20 mouse cellular contexts compared by ENCODE assay signal in the genomic region with DNA sequence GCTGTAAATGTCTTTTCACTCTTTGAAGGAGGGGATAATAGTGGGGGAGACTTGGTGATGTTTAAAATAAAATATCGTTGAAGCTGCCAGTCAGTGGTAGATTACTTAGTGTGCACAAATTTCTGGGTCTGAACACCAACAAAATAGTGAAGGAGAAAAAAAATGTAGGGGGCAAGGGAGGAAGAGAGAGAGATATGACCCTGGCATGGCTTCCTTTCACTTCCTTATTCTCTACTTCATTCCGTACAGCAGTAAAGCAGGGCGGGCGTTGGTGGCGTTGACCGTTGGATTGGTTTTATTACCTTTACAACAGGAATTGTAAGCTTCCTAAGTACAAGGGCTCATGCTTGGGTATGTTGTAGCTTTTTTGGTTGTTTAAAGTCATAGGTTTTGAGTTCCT. TPM values are rescaled to one million over a fixed set of nuclear protein-coding genes. Genes with fewer than 3 reads are reported as not detected.
A peak's percentile ranks its signal among the peaks of the same experiment; 100 is the strongest.
DNase-seq lines count a peak whose midpoint lies in the region; ATAC-seq and TF ChIP-seq lines count a peak whose summit lies in the region.
"Had no signal": no experiment of that assay in that cellular context is flagged by ENCODE, and none has a peak within 500 bp of the region (broad histone marks: within the 10 kb centered on the region; RNA-seq: fewer than 3 reads in every experiment).

No protein-coding gene starts in this region.

- dilution Hi-C loops in CH12.LX (cut with MboI; ENCODE audit: extremely low pct_ligation_motif_present, extremely low pct_unique_long_range_greater_than_20kb, low sequenced_read_pairs): no loop called here

- TF ChIP-seq CTCF in left cerebral cortex, adult 2 months (IDR thresholded peaks at IDR 0.05): no peak
- no peak for TF ChIP-seq CTCF in CH12.LX (conservative IDR thresholded peaks at IDR 0.05 in 1 of 2, IDR thresholded peaks at IDR 0.05 in 1 of 2; ENCODE audit: low read depth in 2 of 2, low read length in 2 of 2)

- H3K36me3 ChIP-seq in CH12.LX (replicated peaks in 1 of 2; ENCODE audit: control insufficient read depth in 1 of 2, insufficient read depth in 1 of 2, low read length in 1 of 2): peaks cover 2 to 9% of the 10 kb centered on the region in 2 experiments
- H3K36me3 ChIP-seq: forebrain, embryonic 12.5 days; hindbrain, embryonic 12.5 days; neural tube, embryonic 12.5 days had no signal

- no peak for TF ChIP-seq POLR2A in CH12.LX (IDR thresholded peaks at IDR 0.05; ENCODE audit: low read depth, low read length)

- in situ Hi-C loops in CH12.LX (cut with MboI; ENCODE audit: low pct_ligation_motif_present, low pct_unique_long_range_greater_than_20kb, low sequenced_read_pairs): no loop called here

- peaks cover 18% of the 10 kb centered on the region for H3K79me2 ChIP-seq in CH12.LX (replicated peaks; ENCODE audit: control insufficient read depth, extremely low read depth, insufficient read depth, poor library complexity, severe bottlenecking)

- peak overlapping the region; percentile 66 for H3K4me3 ChIP-seq in left cerebral cortex, adult 2 months
- peak overlapping the region; percentile 44 to 70 (median 67) for H3K4me3 ChIP-seq in CH12.LX (replicated peaks in 1 of 3; ENCODE audit: low read depth in 2 of 3, low read length in 2 of 3, poor library complexity in 1 of 3)
- H3K4me3 ChIP-seq: forebrain, embryonic 12.5 days; hindbrain, embryonic 12.5 days; neural tube, embryonic 12.5 days had no signal

- peak overlapping the region; percentile 81 for H3K9ac ChIP-seq in CH12.LX (ENCODE audit: insufficient read depth, low read depth)
- H3K9ac ChIP-seq: forebrain, embryonic 12.5 days; hindbrain, embryonic 12.5 days; neural tube, embryonic 12.5 days had no signal

- DNase-seq in left cerebral cortex, adult 2 months (ENCODE audit: extremely low spot score in 1 of 2, low spot score in 2 of 2): no peak
- DNase-seq in left cerebral cortex, postnatal 14 days (ENCODE audit: low spot score in 2 of 2): no peak
- DNase-seq in CH12.LX (ENCODE audit: extremely low read depth): no peak
- no peak for DNase-seq in ovary, postnatal 14 days (ENCODE audit: low spot score)
- no peak for DNase-seq in spleen, adult 18-20 months
- DNase-seq: cerebellum, adult 11-12 months; kidney, adult 9 months; left cerebral cortex, postnatal 4 days; right cerebral cortex, adult 18-20 months; thymus, adult 18-20 months had no signal

- H3K4me2 ChIP-seq in CH12.LX (ENCODE audit: insufficient read depth, low read depth, poor library complexity, severe bottlenecking): peak overlapping the region; percentile 79
- H3K4me2 ChIP-seq: forebrain, embryonic 12.5 days; midbrain, embryonic 11.5 days; neural tube, embryonic 12.5 days had no signal

- H3K9me3 ChIP-seq in CH12.LX (replicated peaks; ENCODE audit: low read length): no peaks in the 10 kb centered on the region
- H3K9me3 ChIP-seq: forebrain, embryonic 12.5 days; hindbrain, embryonic 12.5 days; neural tube, embryonic 12.5 days had no signal

- ATAC-seq in granulocyte monocyte progenitor cell, adult 5-6 weeks (replicated peaks; ENCODE audit: poor library complexity, severe bottlenecking): peak; percentile 30; the same call in 1 of the 2 replicates
- peak; percentile 17; the same call in 1 of the 2 replicates for ATAC-seq in megakaryocyte, adult 5-6 weeks (ENCODE audit: poor library complexity, severe bottlenecking)
- ATAC-seq: activated CD4-positive, CD25-positive, alpha-beta regulatory T cell, adult 4 months; CD4-positive, CD25-positive, alpha-beta regulatory T cell, adult 4 months had no signal

- H3K4me1 ChIP-seq in CH12.LX (ENCODE audit: control insufficient read depth in 1 of 2, insufficient read depth in 2 of 2): peaks cover 19 to 44% of the 10 kb centered on the region in 2 experiments

- TF ChIP-seq EP300 in CH12.LX (IDR thresholded peaks at IDR 0.05; ENCODE audit: low read length): peak; percentile 84

- TF ChIP-seq RAD21 in CH12.LX (IDR thresholded peaks at IDR 0.05; ENCODE audit: low read depth, low read length): no peak

- H3K27me3 ChIP-seq in CH12.LX (replicated peaks): no peaks in the 10 kb centered on the region
- H3K27me3 ChIP-seq: forebrain, embryonic 12.5 days; hindbrain, embryonic 12.5 days; neural tube, embryonic 12.5 days had no signal

- H3K27ac ChIP-seq in left cerebral cortex, adult 2 months: no peak overlapping the region
- no peak overlapping the region for H3K27ac ChIP-seq in CH12.LX (ENCODE audit: insufficient read depth, low read depth)
- H3K27ac ChIP-seq: forebrain, embryonic 12.5 days; hindbrain, embryonic 12.5 days; neural tube, embryonic 12.5 days had no signal

- intact Hi-C loops in left cerebral cortex, adult 2 months (cut with DNase I): no loop called here
- intact Hi-C loops in left cerebral cortex, postnatal 14 days (cut with DNase I): no loop called here

TF ChIP-seq in CH12.LX, 34 proteins besides CTCF, POLR2A, EP300 and RAD21:
- TF ChIP-seq MAX (IDR thresholded peaks at IDR 0.05; ENCODE audit: low read length): peak; percentile 25; the same call in 1 of the 2 replicates
- TF ChIP-seq ELF1 (IDR thresholded peaks at IDR 0.05; ENCODE audit: low read depth, low read length): peak; percentile 54; the same call in 1 of the 2 replicates
- TF ChIP-seq POLR2AphosphoS2 (IDR thresholded peaks at IDR 0.05; ENCODE audit: low read depth, low read length): no peak
- TF ChIP-seq KAT2A (IDR thresholded peaks at IDR 0.05; ENCODE audit: insufficient replicate concordance, low read length): no peak
- no peak for TF ChIP-seq MAFK (IDR thresholded peaks at IDR 0.05; ENCODE audit: insufficient replicate concordance, low read length)
- 0 out of 2 replicates have a peak, but pooled peaks have one; percentile 13 for TF ChIP-seq JUND (conservative IDR thresholded peaks at IDR 0.05; ENCODE audit: low read depth, low read length)
- TF ChIP-seq MYC (IDR thresholded peaks at IDR 0.05; ENCODE audit: low read depth, low read length): peak; percentile 52; the same call in 1 of the 2 replicates
- TF ChIP-seq ZNF384 (IDR thresholded peaks at IDR 0.05; ENCODE audit: low read depth, low read length): peak; percentile 89
- 0 out of 2 replicates have a peak, but pooled peaks have one; percentile 55 for TF ChIP-seq SIN3A (IDR thresholded peaks at IDR 0.05; ENCODE audit: low read length)
- peak; percentile 87 for TF ChIP-seq IRF4 (IDR thresholded peaks at IDR 0.05; ENCODE audit: low read depth, low read length)

RNA-seq across cellular contexts. Expression of gene Tmem202, which starts 2.0 kb away (rescaled TPM):
- total RNA-seq in left cerebral cortex, adult 2 months (2021): 1 to 10 TPM; 3.7 to 4.1 TPM
- 1 to 10 TPM; 2.0 to 3.5 TPM for total RNA-seq in left cerebral cortex, postnatal 14 days (2021)
- total RNA-seq in CH12.LX (2012; rRNA removed) (0.64 and 0.97 TPM in 2 replicates), CH12.LX (2014; rRNA removed) (0.20 TPM in 1 of 2 replicates, not detected in the other)
- not detected in 2 replicates for polyA plus RNA-seq in CH12.LX (2012; ENCODE audit: insufficient read length, low read depth)
- total RNA-seq in granulocyte monocyte progenitor cell, adult 5-6 weeks (2014; fragmentation: Nextera tagmentation): not detected in 2 replicates
- total RNA-seq in granulocyte monocyte progenitor cell, adult 5-6 weeks (2017): not detected in 2 replicates
- 0.75 and 1.4 TPM in 2 replicates for total RNA-seq in megakaryocyte, adult 5-6 weeks (2015)
- 0.41 and 0.59 TPM in 2 replicates for total RNA-seq in megakaryocyte, adult 5-6 weeks (2017)
- total RNA-seq: common myeloid progenitor, adult 5-6 weeks had no signal
- polyA plus RNA-seq: activated CD4-positive, CD25-positive, alpha-beta regulatory T cell, adult 4 months; forebrain, embryonic 12.5 days; hindbrain, embryonic 12.5 days; lung, embryonic 16.5 days; midbrain, embryonic 11.5 days; neural tube, embryonic 12.5 days had no signal

RNA-seq across cellular contexts. Expression of gene Hexa, which starts 2.3 kb away (rescaled TPM):
- 10 to 100 TPM; 49.3 to 53.1 TPM for total RNA-seq in left cerebral cortex, adult 2 months (2021)
- total RNA-seq in left cerebral cortex, postnatal 14 days (2021): 10 to 100 TPM; 40.1 to 43.3 TPM
- total RNA-seq in CH12.LX (2012; rRNA removed): 61.7 and 65.8 TPM in 2 replicates
- total RNA-seq in CH12.LX (2014; rRNA removed): 33.6 and 38.0 TPM in 2 replicates
- polyA plus RNA-seq in CH12.LX (2012; ENCODE audit: insufficient read length, low read depth): 35.6 and 37.1 TPM in 2 replicates
- 172 and 180 TPM in 2 replicates for total RNA-seq in granulocyte monocyte progenitor cell, adult 5-6 weeks (2014; fragmentation: Nextera tagmentation)
- total RNA-seq in granulocyte monocyte progenitor cell, adult 5-6 weeks (2017): 206 TPM in 2 replicates
- total RNA-seq in megakaryocyte, adult 5-6 weeks (2015): 159 and 162 TPM in 2 replicates
- 252 and 269 TPM in 2 replicates for total RNA-seq in megakaryocyte, adult 5-6 weeks (2017)

RNA-seq across cellular contexts. Expression of gene Celf6, which starts 36.1 kb away (rescaled TPM):
- 10 to 100 TPM; 28.8 to 30.6 TPM for total RNA-seq in left cerebral cortex, adult 2 months (2021)
- 10 to 100 TPM; 27.1 to 28.5 TPM for total RNA-seq in left cerebral cortex, postnatal 14 days (2021)
- not detected in 2 replicates for total RNA-seq in CH12.LX (2012; rRNA removed)
- total RNA-seq in CH12.LX (2014; rRNA removed): not detected in 2 replicates
- not detected in 2 replicates for polyA plus RNA-seq in CH12.LX (2012; ENCODE audit: insufficient read length, low read depth)
- not detected in 2 replicates for total RNA-seq in granulocyte monocyte progenitor cell, adult 5-6 weeks (2014; fragmentation: Nextera tagmentation)
- not detected in 2 replicates for total RNA-seq in granulocyte monocyte progenitor cell, adult 5-6 weeks (2017)
- not detected in 2 replicates for total RNA-seq in megakaryocyte, adult 5-6 weeks (2015)
- not detected in 2 replicates for total RNA-seq in megakaryocyte, adult 5-6 weeks (2017)
- total RNA-seq: common myeloid progenitor, adult 5-6 weeks had no signal
- polyA plus RNA-seq: activated CD4-positive, CD25-positive, alpha-beta regulatory T cell, adult 4 months; CD4-positive, CD25-positive, alpha-beta regulatory T cell, adult 4 months had no signal

RNA-seq across cellular contexts. Expression of gene Arih1, which starts 55.2 kb away (rescaled TPM):
- 100 to 1,000 TPM; 118 to 130 TPM for total RNA-seq in left cerebral cortex, adult 2 months (2021)
- 100 to 1,000 TPM; 105 to 110 TPM for total RNA-seq in left cerebral cortex, postnatal 14 days (2021)
- total RNA-seq in CH12.LX (2012; rRNA removed): 52.4 and 57.4 TPM in 2 replicates
- 38.7 and 45.2 TPM in 2 replicates for total RNA-seq in CH12.LX (2014; rRNA removed)
- polyA plus RNA-seq in CH12.LX (2012; ENCODE audit: insufficient read length, low read depth): 68.7 and 70.9 TPM in 2 replicates
- 70.9 and 79.7 TPM in 2 replicates for total RNA-seq in granulocyte monocyte progenitor cell, adult 5-6 weeks (2014; fragmentation: Nextera tagmentation)
- 59.9 and 89.5 TPM in 2 replicates for total RNA-seq in granulocyte monocyte progenitor cell, adult 5-6 weeks (2017)
- 84.9 and 95.7 TPM in 2 replicates for total RNA-seq in megakaryocyte, adult 5-6 weeks (2015)
- total RNA-seq in megakaryocyte, adult 5-6 weeks (2017): 71.7 and 94.6 TPM in 2 replicates

Comparison
In these comparisons a context has a peak if more than half of its experiments do, and no peak if none do; other contexts are left out.
1. RNA of gene Celf6, which starts 36.1 kb away (total RNA-seq): 28.8 to 30.6 TPM in left cerebral cortex, adult 2 months and 27.1 to 28.5 TPM in left cerebral cortex, postnatal 14 days; not detected in CH12.LX, not detected in granulocyte monocyte progenitor cell, adult 5-6 weeks and not detected in megakaryocyte, adult 5-6 weeks; every median in the first group is over 10 times any median in the second.